Mouse (Mus musculus): ENCODE results near the gene Gm36245.
"Not testable (repeated sequence)": the region's sequence is repeated elsewhere in the genome, so short reads cannot be mapped to it uniquely, and the experiment has no call there.

Gene Gm36245

DNA sequence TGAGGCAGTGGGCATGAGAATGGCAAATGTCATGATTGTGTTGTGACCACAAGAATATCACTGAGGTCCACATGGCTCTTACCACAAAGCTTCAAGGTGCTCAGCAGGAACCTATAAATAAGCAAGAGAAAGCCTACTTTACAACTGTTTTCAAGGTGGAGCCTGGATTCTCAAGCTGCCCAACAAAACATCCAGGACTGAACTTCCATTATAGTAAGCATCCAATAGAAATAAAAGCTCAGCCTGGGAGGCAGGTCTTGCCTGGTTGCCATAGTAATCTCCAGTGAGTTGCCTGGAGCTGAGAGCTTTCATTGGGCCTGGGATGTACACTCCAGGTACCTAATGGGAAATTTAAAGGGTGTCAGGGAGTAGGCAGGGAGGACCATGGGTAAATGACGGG, at the start of gene Gm36245:
Gene Gm36245 (plus strand): TSS at position 301 of the 400 bp plus-strand sequence.
- no peak for DNase-seq (ENCODE audit: low read depth, low spot score)

DNA sequence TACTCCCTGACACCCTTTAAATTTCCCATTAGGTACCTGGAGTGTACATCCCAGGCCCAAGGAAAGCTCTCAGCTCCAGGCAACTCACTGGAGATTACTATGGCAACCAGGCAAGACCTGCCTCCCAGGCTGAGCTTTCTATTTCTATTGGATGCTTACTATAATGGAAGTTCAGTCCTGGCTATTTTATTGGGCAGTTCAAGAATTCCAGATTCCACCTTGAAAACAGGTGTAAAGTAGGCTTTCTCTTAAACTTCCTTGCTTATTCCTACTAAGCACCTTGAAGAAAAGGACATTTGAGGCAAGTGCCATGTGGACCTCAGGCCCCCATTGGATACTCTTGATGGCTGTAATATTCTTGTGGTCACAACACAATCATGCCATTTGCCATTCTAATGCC, 37.3 kb upstream of the Gm36245 start, which contains the start of gene 1700025B11Rik:
Gene 1700025B11Rik (minus strand): TSS at position 101 of the 400 bp plus-strand sequence.
- DNase-seq (ENCODE audit: low read depth, low spot score) = no peak

DNA sequence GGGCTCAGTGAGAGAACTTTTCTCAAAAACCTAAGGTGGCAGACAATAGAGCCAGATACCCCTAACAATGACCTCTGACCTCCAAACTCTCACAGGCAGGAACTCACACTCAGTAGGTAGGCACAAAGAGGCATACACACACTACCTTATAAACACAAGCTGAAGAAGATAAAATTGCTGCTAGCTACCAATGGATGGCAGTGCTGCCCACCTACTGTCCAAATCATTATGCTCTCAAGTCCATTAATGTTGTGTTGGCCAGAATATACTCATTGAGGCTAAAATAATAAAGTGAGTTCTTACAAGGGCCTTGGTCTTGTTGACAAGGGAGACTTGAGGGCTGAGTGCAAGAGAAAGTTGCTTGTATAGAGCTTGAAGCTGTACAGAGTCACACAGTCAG, 35.8 kb upstream of the Gm36245 start:
- DNase-seq (ENCODE audit: low read depth, low spot score) = no peak

DNA sequence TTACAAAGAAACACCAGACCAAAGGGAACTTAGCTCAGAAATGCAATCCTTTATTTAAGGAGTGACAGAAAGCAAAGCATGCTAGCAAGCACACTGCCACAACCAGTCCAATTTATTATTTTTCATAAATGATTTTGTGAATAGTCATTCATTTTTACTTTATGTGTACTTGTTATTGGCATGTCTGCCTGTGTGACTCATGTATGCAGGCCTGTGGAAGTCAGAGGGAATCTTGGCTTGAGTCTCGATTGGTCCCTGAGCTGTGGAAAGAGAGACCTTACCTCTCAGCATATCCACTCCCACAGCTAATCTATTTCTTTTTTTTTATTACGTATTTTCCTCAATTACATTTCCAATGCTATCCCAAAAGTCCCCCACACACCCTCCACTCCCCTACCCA, 20.3 kb upstream of the Gm36245 start:
- no peak for DNase-seq (ENCODE audit: low read depth, low spot score)

DNA sequence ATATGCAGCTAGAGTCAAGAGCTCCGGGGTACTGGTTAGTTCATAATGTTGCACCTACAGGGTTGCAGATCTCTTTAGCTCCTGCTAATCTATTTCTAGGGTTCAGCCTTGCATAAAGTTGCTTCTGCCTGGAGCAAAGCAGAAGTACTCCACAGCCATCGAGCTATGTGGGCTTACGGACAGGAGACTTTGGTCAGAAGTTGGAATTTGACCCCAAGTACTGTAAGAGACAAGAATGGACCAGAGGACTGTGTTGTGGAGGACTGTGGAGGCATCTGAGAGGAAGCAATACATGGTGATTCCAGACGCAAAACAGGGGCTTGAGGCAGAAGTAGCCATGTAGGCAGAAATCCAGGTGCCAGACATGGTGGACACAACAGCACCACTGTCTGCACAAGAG, 19.7 kb upstream of the Gm36245 start:
- no peak for DNase-seq (ENCODE audit: low read depth, low spot score)

DNA sequence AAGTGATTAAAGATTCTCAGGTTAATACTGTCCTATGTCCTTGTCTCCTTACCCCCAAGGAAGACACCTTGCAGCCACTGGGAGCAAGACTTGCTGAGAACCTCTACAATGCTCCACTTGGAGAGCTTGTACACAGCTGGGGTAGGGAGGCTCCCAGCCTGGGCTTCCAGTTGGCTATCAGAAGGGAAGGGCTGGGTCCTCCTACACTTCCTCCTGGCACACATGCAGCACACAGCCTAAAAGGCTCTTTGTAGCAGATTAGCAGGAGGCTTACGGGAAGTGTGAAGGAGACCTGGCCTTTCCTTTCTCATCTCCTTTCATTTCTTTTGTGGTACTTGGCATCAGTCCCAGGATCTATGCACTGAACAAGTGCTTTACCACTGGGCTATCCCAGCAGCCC, 17.4 kb upstream of the Gm36245 start:
- DNase-seq (ENCODE audit: low read depth, low spot score) = no peak

DNA sequence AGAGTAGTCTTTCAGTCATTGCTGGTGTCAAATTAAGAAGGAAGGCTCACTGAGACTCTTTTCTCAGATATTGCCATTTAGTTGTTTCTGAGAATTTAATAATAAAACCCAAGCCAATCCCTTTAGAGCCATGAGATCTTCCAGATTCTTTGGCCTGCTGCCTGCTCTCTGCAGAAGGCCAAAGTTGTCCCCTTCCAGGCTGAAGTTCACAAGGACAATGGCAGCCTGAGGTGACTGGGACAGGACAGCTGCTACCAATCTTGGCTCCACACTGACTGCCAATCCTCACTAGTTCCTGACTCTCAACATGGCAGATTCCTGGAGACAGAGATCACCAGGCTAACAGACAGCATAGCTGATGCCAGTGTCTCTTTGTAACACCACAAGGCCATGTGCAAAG, 12.0 kb upstream of the Gm36245 start:
- DNase-seq (ENCODE audit: low read depth, low spot score) = no peak

DNA sequence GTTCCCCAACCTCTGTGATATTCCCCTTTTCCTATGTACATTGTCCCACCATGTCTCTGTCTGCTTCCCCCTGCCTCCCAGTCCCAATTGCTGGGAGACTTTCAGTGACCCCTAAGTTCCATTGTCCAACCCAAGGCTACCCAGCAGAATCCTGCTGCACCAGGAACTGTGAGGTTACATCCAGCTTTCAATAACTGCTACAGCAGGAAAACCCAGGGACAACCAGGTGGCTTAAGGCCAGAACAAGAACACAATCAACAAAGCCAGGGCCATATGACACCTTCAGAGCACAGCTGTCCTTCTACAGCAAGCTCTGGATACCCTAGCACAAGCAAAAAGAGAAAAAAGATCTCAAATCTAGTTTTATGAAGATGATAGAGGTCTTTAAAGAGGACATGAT, 10.1 kb upstream of the Gm36245 start:
- DNase-seq (ENCODE audit: low read depth, low spot score) = no peak

DNA sequence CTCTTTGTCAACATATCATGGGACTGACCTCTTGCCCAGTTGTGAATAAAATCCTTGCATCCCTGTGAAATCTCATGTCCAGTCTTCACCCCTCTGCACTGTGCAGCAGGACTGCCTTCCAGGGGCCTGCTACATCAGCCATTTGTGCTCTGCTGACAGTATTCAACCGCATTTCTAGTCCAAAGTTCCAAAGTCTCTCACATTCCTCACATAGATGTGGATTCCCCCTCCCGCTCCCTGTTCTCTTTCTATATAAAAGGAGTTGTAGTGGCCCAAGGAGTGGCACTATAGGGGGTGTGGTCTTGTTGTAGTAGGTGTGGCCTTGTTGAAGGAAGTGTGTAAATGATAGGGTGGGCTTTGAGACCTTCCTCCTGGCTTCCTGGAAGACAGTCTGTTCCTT, 8.2 kb upstream of the Gm36245 start:
- no peak for DNase-seq (ENCODE audit: low read depth, low spot score)

DNA sequence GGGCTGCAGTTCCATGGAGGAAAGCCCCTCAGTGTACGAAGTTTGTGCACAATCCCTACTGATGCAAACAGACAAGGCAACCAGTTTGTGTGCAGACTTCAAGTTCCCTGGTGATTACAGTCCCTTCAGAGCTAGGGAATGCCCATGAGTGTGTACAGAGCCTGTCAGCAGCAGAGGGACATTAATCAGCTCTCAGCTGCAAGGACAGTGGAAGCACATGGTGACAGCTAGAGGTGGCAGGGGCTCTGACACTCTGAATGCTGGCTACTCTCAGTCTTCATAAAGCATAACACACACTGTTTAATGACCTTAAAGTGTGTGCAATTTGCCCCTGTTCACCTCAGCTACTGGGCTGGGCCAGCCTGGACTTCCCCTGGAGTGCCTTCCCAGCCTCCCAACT, 5.5 kb upstream of the Gm36245 start:
- DNase-seq (ENCODE audit: low read depth, low spot score) = no peak

DNA sequence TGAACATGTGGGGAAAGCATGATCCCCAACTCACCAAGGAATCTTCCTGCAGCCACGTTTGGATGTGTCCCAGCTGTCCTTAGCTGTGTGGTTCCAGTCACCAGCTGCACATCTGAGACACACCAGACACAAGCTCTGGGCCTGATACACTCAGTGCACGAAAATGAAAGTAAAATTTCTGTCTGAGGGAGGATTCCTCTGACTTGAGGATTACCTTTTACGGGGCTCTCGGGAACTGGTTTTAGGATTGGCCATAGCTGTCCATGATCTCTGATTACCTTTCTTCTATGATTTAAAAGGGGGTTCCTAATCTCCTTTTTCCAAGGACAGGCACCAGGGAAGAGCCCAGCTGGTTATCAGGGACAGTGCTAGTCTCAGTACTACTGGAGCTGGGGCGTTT, 3.1 kb upstream of the Gm36245 start, which contains the start of gene Apol10b:
Gene Apol10b (minus strand): TSS at position 165 of the 400 bp plus-strand sequence.
- DNase-seq (ENCODE audit: low read depth, low spot score) = no peak

DNA sequence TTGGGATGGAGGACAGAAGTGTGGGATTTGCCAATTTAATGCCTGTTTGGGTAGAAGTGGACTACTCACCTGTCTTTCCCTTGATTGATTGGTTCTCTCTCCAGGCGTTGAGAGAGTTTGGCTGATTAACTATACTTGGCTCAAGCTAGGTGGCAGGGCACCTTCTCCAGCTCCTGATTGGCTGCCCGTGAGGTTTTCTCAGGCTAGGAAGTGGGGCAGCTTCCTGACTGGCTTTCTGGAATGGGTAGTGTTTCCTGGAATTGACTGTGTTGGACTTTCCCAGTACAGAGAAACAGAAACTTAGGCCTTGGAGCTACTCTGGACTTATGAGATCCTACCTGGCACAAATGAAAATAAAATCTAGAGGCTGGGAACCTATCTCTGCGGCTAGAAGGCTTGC, 629 bp upstream of the Gm36245 start:
- DNase-seq (ENCODE audit: low read depth, low spot score) = no peak

DNA sequence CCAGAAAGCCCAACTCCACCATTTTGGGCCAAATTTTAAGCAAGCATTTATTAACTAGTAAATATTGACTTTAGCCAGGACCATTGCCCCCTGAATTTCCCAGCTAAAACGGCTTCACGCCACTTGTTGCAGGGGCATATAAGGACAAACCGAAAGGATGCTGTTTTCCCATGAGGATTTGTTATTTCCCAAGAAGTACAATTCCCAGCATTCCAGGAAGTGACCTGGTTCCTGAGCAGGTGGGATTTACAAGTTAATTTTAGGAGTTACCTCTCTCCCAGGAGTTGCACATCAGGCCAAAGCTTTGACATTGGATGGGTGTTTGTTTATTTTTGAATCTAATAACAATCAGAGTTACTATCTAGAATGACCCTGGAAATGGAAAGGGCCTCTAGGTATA, 7.0 kb downstream of the Gm36245 start:
- DNase-seq (ENCODE audit: low read depth, low spot score) = no peak

DNA sequence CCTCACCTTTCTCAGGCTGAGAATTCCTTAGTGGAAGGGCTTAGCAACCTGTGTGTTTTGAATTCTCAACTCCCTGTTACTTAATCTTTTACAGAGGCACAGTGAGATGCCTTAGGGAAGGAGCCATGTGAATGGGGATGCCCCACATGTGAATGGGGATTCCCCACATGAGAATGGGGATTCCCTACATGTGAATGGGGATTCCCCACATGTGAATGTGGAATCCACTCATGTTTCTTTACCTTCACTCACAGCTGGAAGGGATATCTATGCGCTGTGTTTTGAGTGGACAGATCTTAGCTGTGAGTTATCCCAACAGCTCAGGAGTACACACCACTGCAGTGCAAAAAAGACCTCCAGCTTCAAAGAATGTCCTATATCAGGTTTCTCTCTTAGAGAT, 25.7 kb downstream of the Gm36245 start:
- no peak for DNase-seq (ENCODE audit: low read depth, low spot score)

DNA sequence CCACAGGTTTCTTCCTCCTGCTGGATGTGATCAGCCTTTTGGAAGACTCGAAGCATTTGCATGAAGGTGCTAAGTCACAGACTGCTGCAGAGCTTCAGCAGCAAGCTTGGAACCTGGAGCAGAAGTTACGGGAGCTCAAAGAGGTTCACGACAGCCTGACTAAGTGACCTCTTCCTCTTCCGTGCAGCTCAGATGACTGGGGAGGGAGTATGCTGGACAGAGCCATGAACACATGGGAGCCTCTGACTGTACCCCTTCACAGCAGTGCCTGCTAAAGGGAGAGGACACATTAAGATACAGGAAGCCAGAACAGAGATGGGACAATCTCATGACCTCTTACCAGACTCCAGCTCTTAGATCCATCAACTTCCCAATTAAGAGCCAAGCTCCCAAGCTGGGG, 27.4 kb downstream of the Gm36245 start:
- DNase-seq (ENCODE audit: low read depth, low spot score) = not testable (repeated sequence)

DNA sequence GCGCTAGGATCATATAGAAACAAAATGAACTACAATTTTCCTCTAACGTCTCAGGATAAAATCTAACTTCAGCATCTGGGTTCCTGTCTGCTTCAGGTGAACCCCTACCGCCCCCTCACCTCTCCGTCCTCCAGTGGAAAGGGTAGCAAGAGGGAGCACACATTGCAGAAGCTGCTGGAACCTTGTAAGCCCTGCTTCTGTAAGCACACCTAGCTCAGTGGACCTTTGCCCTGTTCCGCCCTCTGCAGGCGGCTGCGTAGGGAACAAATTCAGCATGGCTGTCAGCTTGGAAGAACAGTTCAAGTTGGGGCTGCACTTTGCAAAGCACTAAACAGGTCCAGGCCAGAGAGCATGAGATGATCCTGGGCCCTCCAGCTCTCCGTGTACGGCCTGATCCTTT, 29.6 kb downstream of the Gm36245 start:
- not testable (repeated sequence) for DNase-seq (ENCODE audit: low read depth, low spot score)

DNA sequence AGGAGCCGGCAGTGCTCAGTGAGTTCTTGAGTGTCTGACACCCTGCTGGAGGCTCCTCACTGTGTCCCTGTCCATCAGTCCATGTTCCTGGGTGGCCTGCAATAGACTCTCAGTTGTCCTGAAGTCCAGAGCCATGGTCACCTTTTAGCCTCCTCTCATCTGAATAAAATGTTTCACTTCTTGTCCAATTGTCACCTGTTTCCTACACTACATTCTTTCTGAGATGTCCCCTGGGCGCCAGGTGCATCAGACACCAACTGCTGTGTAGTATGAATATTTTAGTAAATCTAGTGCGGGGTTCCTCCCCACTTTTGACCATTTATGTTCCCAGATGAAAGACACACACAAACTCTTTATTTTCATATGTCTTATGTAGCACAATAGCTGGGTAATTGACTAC, 30.8 kb downstream of the Gm36245 start:
- not testable (repeated sequence) for DNase-seq (ENCODE audit: low read depth, low spot score)

DNA sequence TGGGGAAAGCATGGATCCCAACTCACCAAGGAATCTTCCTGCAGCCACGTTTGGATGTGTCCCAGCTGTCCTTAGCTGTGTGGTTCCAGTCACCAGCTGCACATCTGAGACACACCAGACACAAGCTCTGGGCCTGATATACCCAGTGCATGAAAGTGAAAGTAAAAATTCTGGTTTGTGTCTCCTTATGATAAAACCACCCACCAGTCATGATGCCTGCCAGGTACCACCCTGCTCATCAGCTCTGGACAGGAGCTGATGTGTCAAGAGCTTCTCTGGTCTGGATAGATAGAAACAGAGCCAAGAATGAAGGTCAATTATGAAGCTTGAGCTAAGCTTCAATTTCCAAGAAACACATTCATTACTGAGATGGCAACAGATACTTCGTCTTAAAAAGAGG, 44.1 kb downstream of the Gm36245 start, which contains the start of gene Apol11b:
Gene Apol11b (minus strand): TSS at position 111 of the 400 bp plus-strand sequence.
- not testable (repeated sequence) for DNase-seq (ENCODE audit: low read depth, low spot score)

DNA sequence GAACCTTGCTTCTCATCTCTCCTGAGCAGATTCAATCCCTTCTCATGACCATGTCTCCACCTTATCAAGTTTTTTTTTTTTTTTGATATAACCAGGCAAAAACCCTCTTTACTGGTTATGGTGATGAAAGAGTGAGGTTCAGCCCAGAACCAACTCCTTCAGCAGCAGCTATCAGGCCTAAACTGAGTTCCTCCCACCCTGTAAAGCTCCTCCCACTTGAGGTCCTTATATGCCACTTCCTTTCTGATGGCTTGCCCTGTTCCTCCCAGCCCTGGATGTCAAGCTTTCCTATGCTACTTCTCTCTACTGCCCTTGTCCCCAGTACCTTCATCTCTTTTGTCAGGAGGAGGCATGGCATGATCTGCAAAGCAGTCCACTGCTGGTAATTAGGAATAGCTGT, 52.1 kb downstream of the Gm36245 start:
- not testable (repeated sequence) for DNase-seq (ENCODE audit: low read depth, low spot score)
